ENCODE assay signal across 24 mouse cellular contexts in genomic region chr15:92012165-92013083, GRCm38 (mm10). TPM values are rescaled to one million over a fixed set of nuclear protein-coding genes. Genes with fewer than 3 reads are reported as not detected.
DNase-seq lines count a peak whose midpoint lies in the region; ATAC-seq and TF ChIP-seq lines count a peak whose summit lies in the region.
"Had no signal": no experiment of that assay in that cellular context is flagged by ENCODE, and none has a peak within 500 bp of the region (broad histone marks: within the 10 kb centered on the region; RNA-seq: fewer than 3 reads in every experiment).

No protein-coding gene starts in this region.

- H3K4me3 ChIP-seq in lung, embryonic 15.5 days, result no peak overlapping the region
- H3K4me3 ChIP-seq in lung, postnatal 0 days (ENCODE audit: low read depth, low read length), result no peak overlapping the region
- H3K4me3 ChIP-seq: embryonic facial prominence, embryonic 10.5 days; embryonic facial prominence, embryonic 12.5 days; forebrain, embryonic 13.5 days; forebrain, embryonic 15.5 days had no signal

- H3K9me3 ChIP-seq in lung, embryonic 15.5 days, result no peaks in the 10 kb centered on the region
- no peaks in the 10 kb centered on the region for H3K9me3 ChIP-seq in lung, postnatal 0 days (ENCODE audit: low read length)
- H3K9me3 ChIP-seq: embryonic facial prominence, embryonic 10.5 days; embryonic facial prominence, embryonic 12.5 days; forebrain, embryonic 13.5 days; forebrain, embryonic 15.5 days had no signal

- TF ChIP-seq EP300 in lung, postnatal 0 days (IDR thresholded peaks at IDR 0.05), result no peak

- no peaks in the 10 kb centered on the region for H3K27me3 ChIP-seq in lung, embryonic 15.5 days
- H3K27me3 ChIP-seq in lung, postnatal 0 days (replicated peaks; ENCODE audit: insufficient read depth, low read length), result no peaks in the 10 kb centered on the region
- H3K27me3 ChIP-seq: CH12.LX; embryonic facial prominence, embryonic 12.5 days; forebrain, embryonic 13.5 days; forebrain, embryonic 15.5 days; Patski had no signal

- no peaks in the 10 kb centered on the region for H3K36me3 ChIP-seq in lung, embryonic 15.5 days
- H3K36me3 ChIP-seq in lung, postnatal 0 days (ENCODE audit: insufficient read depth, low read length), result no peaks in the 10 kb centered on the region
- H3K36me3 ChIP-seq: embryonic facial prominence, embryonic 10.5 days; embryonic facial prominence, embryonic 12.5 days; forebrain, embryonic 15.5 days; G1E had no signal

- intact Hi-C loops in heart, postnatal 36 days (cut with DNase I), result no loop called here

- H3K27ac ChIP-seq in lung, embryonic 15.5 days, result no peak overlapping the region
- no peak overlapping the region for H3K27ac ChIP-seq in lung, postnatal 0 days (ENCODE audit: low read length)
- H3K27ac ChIP-seq: embryonic facial prominence, embryonic 10.5 days; embryonic facial prominence, embryonic 12.5 days; forebrain, embryonic 13.5 days; forebrain, embryonic 15.5 days had no signal

- no peak overlapping the region for H3K9ac ChIP-seq in lung, embryonic 15.5 days
- no peak overlapping the region for H3K9ac ChIP-seq in lung, postnatal 0 days (replicated peaks; ENCODE audit: low read depth)
- H3K9ac ChIP-seq: embryonic facial prominence, embryonic 12.5 days; forebrain, embryonic 13.5 days; forebrain, embryonic 15.5 days had no signal

- DNase-seq in heart, adult 11 months, result peak; percentile 51
- no peak for DNase-seq in heart, postnatal 36 days
- DNase-seq in lung, postnatal 25 days (ENCODE audit: low spot score), result no peak
- DNase-seq in lung, postnatal 0 days (ENCODE audit: low spot score), result peak; percentile 21
- DNase-seq in lung, postnatal 36 days, result no peak
- DNase-seq: adrenal gland, adult 8-10 months; adrenal gland, postnatal 14 days; adrenal gland, postnatal 36 days; B cell, adult 2 months; cerebellum, adult 11-12 months; cerebellum, adult 2 months; cerebellum, adult 9-10 months; cerebellum, postnatal 10 days; cerebellum, postnatal 25 days had no signal

- H3K4me2 ChIP-seq in lung, embryonic 15.5 days, result no peak overlapping the region
- no peak overlapping the region for H3K4me2 ChIP-seq in lung, postnatal 0 days (replicated peaks; ENCODE audit: low read depth, low read length)
- H3K4me2 ChIP-seq: embryonic facial prominence, embryonic 12.5 days; forebrain, embryonic 13.5 days; forebrain, embryonic 15.5 days had no signal

- H3K4me1 ChIP-seq in lung, embryonic 15.5 days, result no peaks in the 10 kb centered on the region
- no peaks in the 10 kb centered on the region for H3K4me1 ChIP-seq in lung, postnatal 0 days (ENCODE audit: insufficient read depth, low read depth, low read length)
- H3K4me1 ChIP-seq: embryonic facial prominence, embryonic 10.5 days; embryonic facial prominence, embryonic 12.5 days; forebrain, embryonic 13.5 days; forebrain, embryonic 15.5 days had no signal

- peak; percentile 55; the same call in 1 of the 2 replicates for ATAC-seq in lung, embryonic 15.5 days (ENCODE audit: borderline replicate concordance, extremely low read depth, low FRiP score, low TSS enrichment)
- peak; percentile 28 for ATAC-seq in lung, postnatal 0 days
- ATAC-seq: activated CD4-positive, CD25-positive, alpha-beta regulatory T cell, adult 4 months; CD4-positive, CD25-positive, alpha-beta regulatory T cell, adult 4 months; forebrain, embryonic 13.5 days; forebrain, embryonic 15.5 days; Patski had no signal

- TF ChIP-seq CTCF in lung, postnatal 0 days (IDR thresholded peaks at IDR 0.05), result no peak

- 68% methylated on average over 8 of the region's 8 CpGs for WGBS in lung, embryonic 15.5 days
- 61% methylated on average over 8 of the region's 8 CpGs for WGBS in lung, postnatal 0 days

RNA-seq across cellular contexts. Expression of gene Cntn1, which starts 38.5 kb away (rescaled TPM):
- total RNA-seq in heart, postnatal 36 days (2021), result not detected
- polyA plus RNA-seq in lung, embryonic 15.5 days (2015; fragmentation: Nextera tagmentation; extraction: Ambion mirVana), result 0.66 and 0.67 TPM in 2 replicates
- 0.27 and 0.38 TPM in 2 replicates for polyA plus RNA-seq in lung, postnatal 0 days (2015; fragmentation: Nextera tagmentation; extraction: Ambion mirVana)
- total RNA-seq: CH12.LX had no signal
- polyA plus RNA-seq: CD4-positive, CD25-positive, alpha-beta regulatory T cell, adult 4 months; G1E; Patski had no signal

Comparison
In these comparisons a context has a peak if more than half of its experiments do, and no peak if none do; other contexts are left out.
1. DNase-seq: peak in heart, adult 11 months (single experiment) and lung, postnatal 0 days (single experiment); none in heart, postnatal 36 days (0 of 2), lung, postnatal 25 days (single experiment) and lung, postnatal 36 days (single experiment).